Mouse (Mus musculus) adrenal gland, adult 18-20 months (tissue): ENCODE results near the gene Akap14. TPM values are rescaled to one million over a fixed set of nuclear protein-coding genes. Genes with fewer than 3 reads are reported as not detected.
"Not testable (repeated sequence)": the region's sequence is repeated elsewhere in the genome, so short reads cannot be mapped to it uniquely, and the experiment has no call there.

Experiments used
- DNase-seq, 2 experiments: peaks; one replicate each; pipeline ENCODE4 v3.0.0; 2021 to 2022; ENCODE audit warnings: low spot score in 2 of 2
- long read RNA-seq, 2 experiments: library from polyadenylated mRNA; stranded (forward); transcript quantifications; one replicate each; pipeline ENCODE4 v2.0.0; 2021
- total RNA-seq, 2 experiments: library from RNA; stranded (reverse); gene quantifications; 1 replicate in 1 of 2; 2 replicates in 1 of 2; pipeline ENCODE4 v1.2.3; 2021

Gene Akap14
- total RNA-seq, result not detected
- long read RNA-seq, experiment 1, result 0 reads
- long read RNA-seq, experiment 2, result 0 reads

GRCm38 (mm10) chrX:37168742-37169141, at the start of gene Akap14:
Gene Akap14, minus strand, starts transcription at chrX:37168842.
- DNase-seq, result no peak

- no peak for DNase-seq
Observed at GRCm38 (mm10) chrX:37210941-37211340, 42.3 kb upstream of the Akap14 start, which contains the start of gene Gm9. Gene Gm9, minus strand, starts transcription at chrX:37211041.

- DNase-seq, result no peak
Observed at GRCm38 (mm10) chrX:37198676-37199075, 30.0 kb upstream of the Akap14 start.

GRCm38 (mm10) chrX:37191744-37192379, 23.2 kb upstream of the Akap14 start:
- DNase-seq, result peak in 1 of 2 experiments; percentile 8

GRCm38 (mm10) chrX:37191105-37191743, 22.6 kb upstream of the Akap14 start, which contains the start of the genes Ndufa1 and Rnf113a1:
Gene Ndufa1, minus strand, starts transcription at chrX:37191163.
Gene Rnf113a1, plus strand, starts transcription at chrX:37191245.
- DNase-seq, result peak; percentile 76 to 77

GRCm38 (mm10) chrX:37190755-37191104, 22.1 kb upstream of the Akap14 start:
- DNase-seq, result no peak

GRCm38 (mm10) chrX:37184401-37184800, 15.8 kb upstream of the Akap14 start:
- not testable (repeated sequence) for DNase-seq

- peak in 1 of 2 experiments; percentile 26 for DNase-seq
Observed at GRCm38 (mm10) chrX:37167085-37167484, 1.6 kb downstream of the Akap14 start.

- DNase-seq, result no peak
Observed at GRCm38 (mm10) chrX:37163115-37163514, 5.5 kb downstream of the Akap14 start.

- DNase-seq, result no peak
Observed at GRCm38 (mm10) chrX:37161169-37161568, 7.5 kb downstream of the Akap14 start.

- no peak for DNase-seq
Observed at GRCm38 (mm10) chrX:37157839-37158238, 10.8 kb downstream of the Akap14 start.

- no peak for DNase-seq
Observed at GRCm38 (mm10) chrX:37144954-37145353, 23.7 kb downstream of the Akap14 start.

- DNase-seq, result not testable (repeated sequence)
Observed at GRCm38 (mm10) chrX:37144498-37144897, 24.1 kb downstream of the Akap14 start.

GRCm38 (mm10) chrX:37141732-37142131, 26.9 kb downstream of the Akap14 start:
- no peak for DNase-seq

GRCm38 (mm10) chrX:37126671-37127358, 41.8 kb downstream of the Akap14 start, which contains the start of gene Nkap:
Gene Nkap, plus strand, starts transcription at chrX:37126795.
- DNase-seq, result peak; percentile 56 to 65

- DNase-seq, result no peak
Observed at GRCm38 (mm10) chrX:37125511-37125910, 43.1 kb downstream of the Akap14 start.

GRCm38 (mm10) chrX:37120212-37120611, 48.4 kb downstream of the Akap14 start:
- no peak for DNase-seq

- DNase-seq, result no peak
Observed at GRCm38 (mm10) chrX:37119585-37119984, 49.1 kb downstream of the Akap14 start.

GRCm38 (mm10) chrX:37117085-37117484, 51.6 kb downstream of the Akap14 start:
- DNase-seq, result no peak

- no peak for DNase-seq
Observed at GRCm38 (mm10) chrX:37110881-37111193, 57.8 kb downstream of the Akap14 start.

- DNase-seq, result peak; percentile 67 to 77
Observed at GRCm38 (mm10) chrX:37110193-37110880, 58.3 kb downstream of the Akap14 start, which contains the start of gene Upf3b. Gene Upf3b, minus strand, starts transcription at chrX:37110322.
